Mouse (Mus musculus) hindbrain, embryonic 12.5 days (tissue): ENCODE data around the gene Mblac1. TPM values are rescaled to one million over a fixed set of nuclear protein-coding genes. Genes with fewer than 3 reads are reported as not detected.

Experiments
- ATAC-seq: fragments of 200-750 bp; cut with Nextera tagmentation; 2 replicates; pipeline ENCODE4 v1.8.0; 2017; ENCODE audit warnings: moderate TSS enrichment; ENCODE audit not compliant: low FRiP score
- H3K27ac ChIP-seq: fragments of 300-500 bp; sonication (generic); 2 replicates; pipeline ENCODE4 v1.5.1; 2016; ENCODE audit warnings: mild to moderate bottlenecking
- H3K27me3 ChIP-seq: fragments of 300-500 bp; sonication (generic); 2 replicates; pipeline ENCODE4 v1.6.1; 2016; ENCODE audit warnings: mild to moderate bottlenecking
- H3K36me3 ChIP-seq: fragments of 300-500 bp; sonication (generic); 2 replicates; pipeline ENCODE4 v1.6.1; 2016; ENCODE audit warnings: mild to moderate bottlenecking
- H3K4me1 ChIP-seq: fragments of 300-500 bp; sonication (generic); 2 replicates; pipeline ENCODE4 v1.6.1; 2016
- H3K4me2 ChIP-seq: fragments of 300-500 bp; sonication (generic); replicated peaks from 2 replicates; pipeline ENCODE4 v1.6.1; 2016; ENCODE audit warnings: mild to moderate bottlenecking
- H3K4me3 ChIP-seq: fragments of 300-500 bp; sonication (generic); 2 replicates; pipeline ENCODE4 v1.5.1; 2016; ENCODE audit warnings: mild to moderate bottlenecking
- H3K9ac ChIP-seq: fragments of 300-500 bp; sonication (generic); 2 replicates; pipeline ENCODE4 v1.6.1; 2016; ENCODE audit warnings: mild to moderate bottlenecking, moderate library complexity
- H3K9me3 ChIP-seq: fragments of 300-500 bp; sonication (generic); replicated peaks from 2 replicates; pipeline ENCODE4 v1.6.1; 2016; ENCODE audit warnings: mild to moderate bottlenecking
- WGBS: fragments of 180-500 bp; shearing (Covaris S2); methylation state at CpG from one replicate; pipeline ENCODE4 v1.1.7; 2016; 5-methylcytosine and 5-hydroxymethylcytosine counted together
- polyA plus RNA-seq: library from polyadenylated mRNA; unstranded; fragments of >200 nt; fragmentation: Nextera tagmentation; extraction: Ambion mirVana; gene quantifications from 2 replicates; pipeline ENCODE4 v1.2.1, GENCODE M21; 2016

Gene Mblac1
- 10.9 and 12.8 TPM in 2 replicates for polyA plus RNA-seq

- Histone ChIP-seq H3K27me3 (no peaks in the 10 kb centered on the region), H3K9me3 (no peaks in the 10 kb centered on the region), H3K4me1 (peaks cover 10% of the 10 kb centered on the region), H3K4me2 (peak within 1 kb of the TSS; percentile 96), H3K27ac (peak within 1 kb of the TSS; percentile 91), H3K36me3 (peaks cover 36% of the 10 kb centered on the region), H3K4me3 (peak within 1 kb of the TSS; percentile 74), H3K9ac (peak within 1 kb of the TSS; percentile 93)
- peak; percentile 87 for ATAC-seq
- 8% methylated on average over 54 of the region's 54 CpGs for WGBS
Observed at GRCm38 (mm10) chr5:138193771-138194727, at the start of gene Mblac1. Gene Mblac1 (plus strand): TSS chr5:138194314.

GRCm38 (mm10) chr5:138154390-138154789 is 39.7 kb upstream of the Mblac1 start:
- Histone ChIP-seq H3K4me3 (peak overlapping the region; percentile 80), H3K4me2 (peak overlapping the region; percentile 74), H3K27me3 (no peaks in the 10 kb centered on the region), H3K9me3 (no peaks in the 10 kb centered on the region), H3K9ac (peak overlapping the region; percentile 93), H3K36me3 (peaks cover 31% of the 10 kb centered on the region), H3K27ac (no peak overlapping the region), H3K4me1 (peaks cover 10% of the 10 kb centered on the region)
- no peak for ATAC-seq
- WGBS: 92% methylated on average over 3 of the region's 3 CpGs

GRCm38 (mm10) chr5:138155443-138155976 is 38.6 kb upstream of the Mblac1 start, which contains the start of gene Zfp113:
Gene Zfp113 (minus strand): TSS chr5:138155744.
- WGBS: under 1% methylated on average over 31 of the region's 31 CpGs
- Histone ChIP-seq H3K9me3 (no peaks in the 10 kb centered on the region), H3K27me3 (no peaks in the 10 kb centered on the region)

GRCm38 (mm10) chr5:138160224-138160762 is 33.8 kb upstream of the Mblac1 start:
- peak overlapping the region; percentile 80 for H3K27ac ChIP-seq
- ATAC-seq: peak; percentile 1; the same call in 1 of the 2 replicates
- H3K9me3 ChIP-seq: no peaks in the 10 kb centered on the region
- H3K4me2 ChIP-seq: peak overlapping the region; percentile 82
- H3K4me1 ChIP-seq: peaks cover 16% of the 10 kb centered on the region
- H3K27me3 ChIP-seq: no peaks in the 10 kb centered on the region
- peaks cover 30% of the 10 kb centered on the region for H3K36me3 ChIP-seq
- 0 out of 2 replicates have a peak overlapping the region, but pooled peaks have one; percentile 84 for H3K9ac ChIP-seq
- 75% methylated on average over 7 of the region's 7 CpGs for whole genome bisulfite sequencing
- peak overlapping the region; percentile 77 for H3K4me3 ChIP-seq

More at GRCm38 (mm10) chr5:138155443-138155976, 38.6 kb upstream of the Mblac1 start, which contains the start of gene Zfp113:
- Histone ChIP-seq H3K4me3 (peak within 1 kb of the TSS; percentile 80), H3K36me3 (peaks cover 26% of the 10 kb centered on the region), H3K4me1 (peaks cover 12% of the 10 kb centered on the region), H3K4me2 (peak within 1 kb of the TSS; percentile 74), H3K27ac (peak within 1 kb of the TSS; percentile 97), H3K9ac (peak within 1 kb of the TSS; percentile 93)
- peak; percentile 97 for ATAC-seq

GRCm38 (mm10) chr5:138160842-138161665 is 33.1 kb upstream of the Mblac1 start, which contains the start of gene Cops6:
Gene Cops6 (plus strand): TSS chr5:138161071.
- H3K9me3 ChIP-seq: no peaks in the 10 kb centered on the region
- no peaks in the 10 kb centered on the region for H3K27me3 ChIP-seq
- H3K4me1 ChIP-seq: peaks cover 16% of the 10 kb centered on the region
- peak within 1 kb of the TSS; percentile 80 for H3K27ac ChIP-seq
- peak within 1 kb of the TSS; percentile 77 for H3K4me3 ChIP-seq
- WGBS: under 1% methylated on average over 42 of the region's 42 CpGs
- peak within 1 kb of the TSS; percentile 84 for H3K9ac ChIP-seq
- ATAC-seq: peak; percentile 94
- peak within 1 kb of the TSS; percentile 82 for H3K4me2 ChIP-seq
- peaks cover 38% of the 10 kb centered on the region for H3K36me3 ChIP-seq

GRCm38 (mm10) chr5:138163046-138163445 is 31.1 kb upstream of the Mblac1 start:
- Histone ChIP-seq H3K27ac (no peak overlapping the region), H3K36me3 (peaks cover 57% of the 10 kb centered on the region), H3K4me1 (peaks cover 16% of the 10 kb centered on the region), H3K9me3 (no peaks in the 10 kb centered on the region), H3K4me3 (no peak overlapping the region), H3K9ac (no peak overlapping the region), H3K4me2 (no peak overlapping the region), H3K27me3 (no peaks in the 10 kb centered on the region)
- WGBS: 75% methylated on average over 6 of the region's 6 CpGs
- ATAC-seq: no peak

- 71% methylated on average over 10 of the region's 10 CpGs for WGBS
- Histone ChIP-seq H3K4me2 (no peak overlapping the region), H3K27ac (no peak overlapping the region), H3K27me3 (no peaks in the 10 kb centered on the region), H3K9ac (no peak overlapping the region), H3K4me1 (peaks cover 16% of the 10 kb centered on the region), H3K4me3 (no peak overlapping the region), H3K9me3 (no peaks in the 10 kb centered on the region), H3K36me3 (peaks cover 63% of the 10 kb centered on the region)
- ATAC-seq: no peak
Observed at GRCm38 (mm10) chr5:138163610-138164009, 30.5 kb upstream of the Mblac1 start.

GRCm38 (mm10) chr5:138165594-138165993 is 28.5 kb upstream of the Mblac1 start:
- H3K9ac ChIP-seq: no peak overlapping the region
- peaks cover 70% of the 10 kb centered on the region for H3K36me3 ChIP-seq
- H3K27ac ChIP-seq: no peak overlapping the region
- WGBS: 80% methylated on average over 8 of the region's 8 CpGs
- H3K27me3 ChIP-seq: no peaks in the 10 kb centered on the region
- no peak overlapping the region for H3K4me2 ChIP-seq
- peaks cover 24% of the 10 kb centered on the region for H3K4me1 ChIP-seq
- ATAC-seq: no peak
- 0 out of 2 replicates have a peak overlapping the region, but pooled peaks have one; percentile 2 for H3K4me3 ChIP-seq
- H3K9me3 ChIP-seq: no peaks in the 10 kb centered on the region

- Histone ChIP-seq H3K27me3 (no peaks in the 10 kb centered on the region), H3K9me3 (no peaks in the 10 kb centered on the region), H3K4me3 (peak overlapping the region; percentile 74), H3K4me2 (peak overlapping the region; percentile 92), H3K9ac (peak overlapping the region; percentile 81), H3K4me1 (peaks cover 22% of the 10 kb centered on the region), H3K36me3 (peaks cover 49% of the 10 kb centered on the region), H3K27ac (peak overlapping the region; percentile 89)
- ATAC-seq: peak; percentile 90
- under 1% methylated on average over 47 of the region's 47 CpGs for WGBS
Observed at GRCm38 (mm10) chr5:138170936-138171561, 23.1 kb upstream of the Mblac1 start.

- Histone ChIP-seq H3K4me2 (peak within 1 kb of the TSS; percentile 92), H3K27me3 (no peaks in the 10 kb centered on the region), H3K9me3 (no peaks in the 10 kb centered on the region), H3K27ac (peak within 1 kb of the TSS; percentile 89), H3K4me3 (peak within 1 kb of the TSS; percentile 74), H3K4me1 (peaks cover 22% of the 10 kb centered on the region), H3K36me3 (peaks cover 48% of the 10 kb centered on the region), H3K9ac (peak within 1 kb of the TSS; percentile 81)
- WGBS: under 1% methylated on average over 54 of the region's 54 CpGs
- ATAC-seq: peak; percentile 92
Observed at GRCm38 (mm10) chr5:138171695-138172491, 22.2 kb upstream of the Mblac1 start, which contains the start of the genes Ap4m1 and Mcm7. Gene Ap4m1 (plus strand): TSS chr5:138172002. Gene Mcm7 (minus strand): TSS chr5:138172422.
